Mouse (Mus musculus): ENCODE results near the gene Pald1.
A peak's percentile ranks its signal among the peaks of the same experiment; 100 is the strongest.

Pald1 gene

DNA sequence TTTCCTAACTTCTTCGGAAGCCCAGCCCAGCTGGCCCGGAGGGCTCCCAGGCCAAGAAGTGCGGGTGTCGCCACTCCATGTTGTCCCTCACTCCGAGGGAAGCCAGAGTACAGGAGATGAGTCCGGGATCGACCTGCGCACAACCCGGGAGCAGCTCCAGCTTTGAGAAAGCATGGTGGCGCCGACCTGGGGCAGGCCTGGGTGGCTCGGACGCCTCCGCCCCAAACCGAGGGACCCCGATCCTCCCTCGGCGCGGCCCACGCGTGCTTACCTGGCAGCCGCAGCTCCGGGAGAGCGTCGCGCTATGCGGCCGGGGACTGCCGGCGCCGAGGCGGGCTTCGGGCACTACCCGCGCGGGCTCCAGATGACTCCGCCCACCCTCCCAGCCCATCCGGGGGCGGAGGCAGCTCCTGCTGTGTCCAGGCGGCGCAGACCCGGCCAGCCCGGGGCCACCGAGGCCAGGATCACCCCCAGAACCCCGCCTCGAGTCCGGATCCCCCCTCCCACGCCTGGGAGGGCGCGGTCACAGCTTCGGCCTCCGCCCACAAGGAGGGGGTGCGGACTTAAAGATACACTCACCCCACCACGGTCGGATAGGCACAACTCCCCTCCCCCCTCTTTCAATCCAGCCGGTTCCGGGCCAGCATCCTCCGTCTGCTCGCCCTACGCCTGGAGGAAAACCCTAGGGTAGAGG lies at the start of gene Pald1:
TSS of gene Pald1 (minus strand) at position 510 of the 694 bp plus-strand sequence.
- DNase-seq = peak; percentile 74 to 75

DNA sequence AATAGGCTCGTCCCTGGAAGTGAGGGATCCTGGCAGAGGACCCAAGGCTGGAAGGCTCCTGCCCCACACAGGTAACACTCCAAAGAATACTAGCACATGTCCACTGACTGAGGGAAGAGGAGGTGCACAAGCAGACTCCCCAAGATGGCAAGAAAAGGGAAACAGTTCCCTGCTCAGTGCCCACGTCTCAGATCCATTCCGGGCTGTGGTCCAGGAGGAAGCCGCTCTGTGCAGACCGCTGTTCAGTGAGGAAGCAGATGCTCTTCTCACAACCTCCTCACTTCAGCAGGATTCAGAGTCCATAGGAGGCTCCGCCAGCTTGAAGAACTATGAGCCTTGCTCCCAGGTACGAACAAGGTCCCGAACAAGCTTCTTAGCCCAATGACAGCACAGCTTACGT lies 48.0 kb upstream of the Pald1 start:
- no peak for DNase-seq

DNA sequence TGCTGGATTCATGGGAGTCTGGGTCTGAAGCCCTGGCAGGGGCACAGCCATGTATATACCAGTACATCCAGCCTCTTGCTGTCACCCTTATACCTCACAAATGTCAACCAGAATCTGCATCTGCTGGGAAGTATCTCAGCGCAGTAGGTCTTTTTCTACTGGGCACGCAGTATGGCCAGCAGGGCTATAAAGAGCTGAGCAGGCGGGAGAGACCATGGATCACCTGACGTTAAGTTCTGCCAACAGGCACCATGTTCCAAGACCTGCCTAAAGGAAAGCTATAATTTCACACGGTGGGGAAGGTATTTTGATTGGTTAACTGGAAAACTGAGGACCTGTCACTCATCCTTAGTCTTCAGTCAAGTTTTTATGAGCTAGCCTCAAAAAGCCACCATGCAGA lies 45.7 kb upstream of the Pald1 start:
- no peak for DNase-seq

DNA sequence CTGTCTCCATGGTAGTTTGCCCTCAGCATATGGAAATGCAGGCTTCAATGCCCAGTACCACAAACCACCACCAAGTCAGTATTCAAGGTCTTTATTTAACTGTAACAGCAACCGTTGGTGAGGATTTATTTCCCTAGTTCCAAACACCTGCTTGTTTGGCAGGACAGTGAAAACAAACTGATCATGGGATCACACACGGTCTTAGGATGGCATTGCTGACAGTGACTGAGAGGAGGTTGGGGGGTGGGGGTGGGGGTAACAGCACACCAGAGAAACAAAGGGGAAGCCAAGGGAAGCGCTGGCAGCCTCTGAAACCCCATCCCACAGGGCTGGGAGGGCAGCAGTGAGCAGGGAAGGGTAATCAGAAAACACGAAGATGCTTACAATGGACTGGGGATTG lies 45.1 kb upstream of the Pald1 start:
- no peak for DNase-seq

DNA sequence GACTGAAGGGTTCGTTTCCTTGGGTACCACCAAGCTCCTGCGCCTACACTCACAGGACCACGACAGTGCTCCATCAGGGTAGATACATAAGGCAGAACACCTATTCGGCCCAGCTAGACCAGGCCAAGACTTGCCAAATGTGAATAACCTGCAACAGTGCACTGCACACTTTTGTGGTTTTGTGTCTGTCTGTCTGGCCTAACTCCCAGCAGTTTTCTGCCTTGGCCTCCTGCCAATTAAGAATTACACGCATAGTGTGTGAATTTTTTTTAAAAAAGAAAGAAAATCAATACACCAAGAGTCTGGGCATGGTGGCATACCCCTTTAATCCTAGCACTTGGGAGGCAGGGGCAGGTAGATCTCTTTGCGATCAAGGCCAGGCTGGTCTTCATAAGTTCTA lies 44.6 kb upstream of the Pald1 start:
- DNase-seq = no peak

DNA sequence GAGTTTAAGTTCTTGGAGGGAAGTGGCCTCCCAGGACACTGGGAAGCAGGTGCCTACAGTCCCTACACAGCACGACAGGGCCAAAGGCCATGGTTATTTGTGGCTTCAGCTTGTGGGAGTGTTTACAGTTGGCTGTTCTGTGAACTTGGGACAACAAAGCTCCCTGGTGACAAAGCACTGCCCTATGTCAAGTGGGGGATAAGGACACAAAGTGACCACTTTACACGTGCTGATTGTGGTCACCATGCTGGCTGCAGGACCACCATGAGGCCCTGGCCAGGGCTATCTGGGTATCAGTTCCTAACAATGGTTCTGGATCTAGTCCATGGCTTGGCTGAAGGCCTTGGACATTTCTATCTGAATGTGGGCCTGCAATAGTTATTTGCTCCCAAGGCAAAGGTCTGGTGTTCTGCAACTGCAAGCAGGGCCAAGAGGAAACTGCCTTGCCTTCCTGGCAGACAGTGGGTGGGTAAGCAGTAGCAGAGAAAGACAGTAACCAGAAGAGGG lies 43.0 kb upstream of the Pald1 start:
- DNase-seq = no peak

DNA sequence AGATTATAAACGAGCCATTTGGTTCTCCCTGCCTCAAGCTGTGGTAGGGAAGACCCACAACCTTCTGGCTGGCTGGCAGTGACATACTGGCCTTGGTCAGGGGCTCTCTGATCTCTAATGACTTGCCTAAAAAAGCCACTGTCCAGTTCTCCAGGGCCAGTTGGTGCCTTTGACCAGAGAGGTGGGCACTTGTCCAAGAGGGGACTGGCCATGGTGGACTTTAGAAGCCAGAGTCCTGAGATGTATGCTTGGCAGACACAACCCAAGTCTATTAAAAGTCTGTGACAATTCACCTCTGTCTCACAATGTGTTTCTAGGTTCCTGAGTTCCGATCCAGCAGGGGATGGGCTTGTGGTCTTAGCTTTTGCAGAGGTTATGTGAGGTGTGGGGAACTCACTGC lies 41.7 kb upstream of the Pald1 start:
- DNase-seq = no peak

DNA sequence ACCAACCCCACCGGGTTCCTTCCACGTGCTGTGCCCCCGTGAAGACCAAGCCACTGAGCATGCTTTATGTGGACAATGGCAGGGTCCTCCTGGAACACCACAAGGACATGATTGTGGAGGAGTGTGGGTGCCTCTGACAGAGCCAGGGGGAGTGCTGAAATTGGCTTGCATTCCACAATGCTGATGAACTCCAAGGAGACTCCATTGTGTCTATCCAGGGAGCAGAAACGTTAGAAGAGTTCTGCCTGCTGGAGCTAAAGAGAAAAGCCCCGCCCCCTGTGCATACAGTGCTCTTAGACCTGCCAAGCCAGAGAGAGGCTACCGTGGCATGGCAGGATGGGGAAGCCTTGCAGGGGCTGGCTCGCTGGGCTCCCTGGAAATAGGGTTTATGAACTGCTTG lies 41.2 kb upstream of the Pald1 start:
- no peak for DNase-seq

DNA sequence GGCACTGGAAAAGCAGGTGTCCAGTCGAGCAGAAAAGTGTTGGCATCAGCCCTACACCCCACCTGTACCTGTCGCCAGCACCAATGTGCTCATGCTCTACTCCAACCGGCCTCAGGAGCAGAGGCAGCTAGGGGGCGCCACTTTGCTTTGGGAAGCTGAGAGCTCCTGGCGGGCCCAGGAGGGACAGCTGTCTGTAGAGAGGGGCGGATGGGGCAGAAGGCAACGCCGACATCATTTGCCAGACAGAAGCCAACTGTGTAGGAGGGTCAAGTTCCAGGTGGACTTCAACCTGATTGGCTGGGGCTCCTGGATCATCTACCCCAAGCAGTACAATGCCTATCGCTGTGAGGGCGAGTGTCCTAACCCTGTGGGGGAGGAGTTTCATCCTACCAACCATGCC lies 40.0 kb upstream of the Pald1 start:
- peak in 1 of 2 experiments; percentile 78 for DNase-seq

DNA sequence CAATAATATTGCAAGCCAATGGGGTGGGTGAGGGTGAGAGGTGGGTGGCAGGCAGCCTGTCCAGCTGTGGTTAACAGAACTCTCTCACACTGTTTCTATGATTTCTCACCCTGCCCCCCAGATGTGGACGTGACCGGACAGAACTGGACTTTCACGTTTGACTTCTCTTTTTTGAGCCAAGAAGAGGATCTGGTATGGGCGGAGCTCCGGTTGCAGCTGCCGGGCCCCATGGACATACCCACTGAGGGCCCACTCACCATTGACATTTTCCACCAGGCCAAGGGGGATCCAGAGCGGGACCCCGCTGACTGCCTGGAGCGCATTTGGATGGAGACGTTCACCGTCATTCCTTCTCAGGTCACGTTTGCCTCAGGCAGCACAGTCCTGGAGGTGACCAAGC lies 39.5 kb upstream of the Pald1 start:
- DNase-seq = no peak

DNA sequence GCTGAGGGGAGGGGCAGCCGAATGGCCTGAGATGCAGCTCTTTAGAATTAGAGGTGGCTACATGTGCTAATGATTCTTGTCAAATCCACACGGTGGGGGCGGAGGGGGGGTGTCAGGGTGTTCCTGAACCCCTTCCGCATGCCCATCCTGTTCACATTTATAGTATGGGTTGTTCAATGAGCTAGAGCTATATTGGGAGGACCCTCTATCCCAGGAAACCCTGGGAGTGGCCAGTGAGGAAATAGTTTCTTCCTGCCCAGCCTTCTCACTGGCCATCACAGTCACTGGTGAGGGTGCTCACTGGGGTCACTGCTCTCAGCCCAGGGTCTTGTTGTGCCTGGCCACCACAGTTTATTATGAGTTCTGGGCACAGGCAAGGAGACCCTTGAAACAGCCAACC lies 36.7 kb upstream of the Pald1 start:
- no peak for DNase-seq

DNA sequence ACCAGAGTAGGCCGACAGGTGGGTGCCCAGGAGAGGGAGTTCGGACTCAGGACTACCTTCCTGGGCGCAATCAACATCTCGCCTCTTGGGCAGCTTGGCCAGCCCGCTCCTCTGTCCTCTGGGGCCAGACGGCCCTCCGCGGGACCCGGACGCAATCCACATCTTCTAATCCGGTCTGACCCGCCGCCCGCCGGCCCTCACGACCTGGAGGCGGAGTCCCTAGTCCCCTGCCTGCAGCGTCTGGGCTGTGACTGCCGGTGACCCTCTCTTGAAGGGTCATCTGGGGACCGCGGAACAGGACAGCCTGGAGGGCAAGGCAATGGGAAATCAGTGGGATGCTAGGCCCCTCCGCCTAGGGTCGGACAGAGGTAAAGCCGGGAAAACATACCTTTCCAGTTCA lies 35.8 kb upstream of the Pald1 start:
- no peak for DNase-seq

DNA sequence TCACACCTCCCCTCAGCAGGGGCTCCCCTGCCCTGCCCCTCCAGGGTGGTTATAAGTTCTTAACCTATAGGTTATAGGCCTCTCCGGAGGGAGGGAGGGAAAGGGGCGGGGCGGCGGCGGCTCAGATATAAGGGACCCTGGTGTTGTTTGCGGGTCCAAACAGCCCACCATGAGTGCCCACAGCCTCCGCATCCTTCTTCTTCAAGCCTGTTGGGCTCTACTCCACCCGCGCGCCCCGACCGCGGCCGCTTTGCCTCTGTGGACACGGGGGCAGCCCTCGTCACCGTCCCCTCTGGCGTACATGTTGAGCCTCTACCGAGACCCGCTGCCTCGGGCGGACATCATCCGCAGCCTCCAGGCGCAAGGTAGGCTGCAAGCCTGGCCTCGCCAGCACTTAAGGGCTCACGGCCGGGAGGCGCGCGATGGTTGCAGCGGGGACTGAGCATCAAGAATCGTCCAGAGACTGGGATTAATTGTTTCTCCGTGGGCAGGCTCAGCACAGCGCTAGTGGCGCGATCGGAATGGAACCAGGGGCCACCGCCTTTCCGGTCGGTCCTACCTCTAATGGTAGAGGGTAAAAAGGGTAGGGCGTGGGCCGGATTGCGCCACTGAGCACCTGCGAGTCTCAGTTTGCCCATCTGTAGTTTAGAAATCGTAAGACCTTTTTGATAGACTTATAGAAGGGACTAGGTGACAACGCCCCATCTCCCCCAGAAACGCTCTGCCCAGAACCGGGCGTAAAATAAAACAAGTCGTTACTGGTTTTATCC lies 35.0 kb upstream of the Pald1 start:
- DNase-seq = peak; percentile 35 to 40

DNA sequence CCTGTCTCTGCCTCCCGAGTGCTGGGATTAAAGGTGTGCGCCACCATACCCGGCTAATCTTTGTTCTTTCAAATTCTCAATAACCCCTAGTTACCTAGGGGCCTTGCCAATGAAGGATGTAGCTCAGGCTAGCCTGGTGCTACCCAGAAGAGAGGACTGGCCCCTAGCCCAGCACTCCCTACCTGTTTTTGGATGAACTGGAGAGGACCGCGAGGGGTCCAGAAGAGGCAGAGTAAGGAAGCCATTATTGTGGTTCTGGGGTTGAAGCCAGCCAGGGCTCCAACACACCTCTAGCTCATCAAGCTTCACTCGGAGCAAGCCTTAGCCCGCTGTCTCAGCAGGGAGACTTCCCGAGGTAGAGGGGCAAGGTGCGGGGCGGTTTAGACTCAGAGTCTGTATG lies 34.3 kb upstream of the Pald1 start, which contains the start of gene Nodal:
TSS of gene Nodal (plus strand) at position 301 of the 400 bp plus-strand sequence.
- no peak for DNase-seq

DNA sequence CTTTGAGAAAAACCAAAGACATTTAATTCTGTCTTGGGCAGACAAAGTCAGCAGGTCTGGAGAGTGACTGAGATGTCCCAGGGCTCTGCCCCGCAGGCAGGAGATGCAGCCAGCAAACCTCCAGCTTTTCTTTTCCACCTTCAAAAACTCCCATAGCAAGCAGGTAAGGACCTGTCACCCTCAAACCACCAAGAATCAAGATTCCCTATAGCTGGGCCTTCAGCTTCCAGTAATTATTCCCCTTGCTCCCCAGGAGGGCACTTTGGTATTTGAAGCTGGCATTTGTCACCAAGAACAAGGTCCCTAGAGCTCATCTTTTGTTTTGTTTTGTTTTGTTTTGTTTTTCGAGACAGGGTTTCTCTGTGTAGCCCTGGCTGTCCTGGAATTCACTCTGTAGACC lies 33.7 kb upstream of the Pald1 start:
- DNase-seq = no peak

DNA sequence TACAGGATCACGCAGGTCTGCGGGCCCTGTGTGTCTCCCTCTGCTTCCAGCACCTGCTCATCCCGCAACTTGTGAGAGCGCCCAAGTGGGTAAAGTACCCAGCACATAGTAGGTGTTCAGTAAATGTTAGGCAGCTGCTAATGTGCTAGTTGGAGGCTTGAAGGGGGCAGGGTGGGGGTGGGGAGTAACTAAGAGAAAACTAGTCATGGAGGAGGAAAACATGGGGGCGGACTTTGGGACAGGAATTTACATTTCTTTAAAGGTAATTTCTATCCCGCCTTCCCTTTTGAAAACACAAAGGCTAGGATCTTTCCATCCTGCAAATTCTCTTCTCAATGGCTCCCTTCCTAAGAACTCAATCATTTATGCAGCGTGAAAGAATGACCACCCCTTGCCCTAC lies 33.2 kb upstream of the Pald1 start:
- DNase-seq = no peak

DNA sequence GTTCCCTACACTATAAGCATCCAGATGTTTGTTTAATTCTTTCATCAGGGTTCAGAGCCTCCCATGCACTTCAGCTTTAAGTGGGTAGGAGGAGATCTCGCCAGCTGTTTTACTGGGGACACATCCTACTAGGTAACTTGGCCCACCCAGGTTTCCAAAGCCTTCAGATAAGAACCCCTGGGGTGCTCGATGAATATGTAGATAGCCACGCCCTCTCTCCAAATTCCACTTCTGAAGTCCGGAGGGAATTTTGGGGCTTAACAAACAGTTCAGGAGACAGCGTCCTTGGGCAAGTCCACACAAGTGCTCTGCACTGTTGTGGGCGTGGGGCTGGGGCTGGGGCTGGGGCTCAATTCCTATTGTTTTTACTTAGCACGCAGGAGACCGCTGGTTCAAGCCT lies 32.6 kb upstream of the Pald1 start:
- no peak for DNase-seq

DNA sequence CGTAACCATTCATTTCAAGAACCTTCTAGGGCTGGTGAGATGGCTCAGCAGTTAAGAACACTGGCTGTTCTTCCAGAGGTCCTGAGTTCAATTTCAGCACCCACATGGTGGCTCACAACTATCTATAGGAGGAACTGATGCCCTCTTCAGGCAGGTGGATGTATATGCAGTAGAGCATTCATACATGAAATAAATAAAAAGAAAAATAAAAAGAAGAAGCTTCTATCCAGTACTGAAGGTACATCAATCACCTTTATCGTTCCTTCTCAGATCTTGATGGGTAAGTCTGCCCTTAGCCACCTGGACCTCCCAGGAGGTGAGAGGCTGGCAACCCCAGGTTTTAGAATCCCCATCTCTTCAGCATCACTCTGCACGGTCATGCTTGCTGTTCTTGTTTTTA lies 31.9 kb upstream of the Pald1 start:
- DNase-seq = no peak

DNA sequence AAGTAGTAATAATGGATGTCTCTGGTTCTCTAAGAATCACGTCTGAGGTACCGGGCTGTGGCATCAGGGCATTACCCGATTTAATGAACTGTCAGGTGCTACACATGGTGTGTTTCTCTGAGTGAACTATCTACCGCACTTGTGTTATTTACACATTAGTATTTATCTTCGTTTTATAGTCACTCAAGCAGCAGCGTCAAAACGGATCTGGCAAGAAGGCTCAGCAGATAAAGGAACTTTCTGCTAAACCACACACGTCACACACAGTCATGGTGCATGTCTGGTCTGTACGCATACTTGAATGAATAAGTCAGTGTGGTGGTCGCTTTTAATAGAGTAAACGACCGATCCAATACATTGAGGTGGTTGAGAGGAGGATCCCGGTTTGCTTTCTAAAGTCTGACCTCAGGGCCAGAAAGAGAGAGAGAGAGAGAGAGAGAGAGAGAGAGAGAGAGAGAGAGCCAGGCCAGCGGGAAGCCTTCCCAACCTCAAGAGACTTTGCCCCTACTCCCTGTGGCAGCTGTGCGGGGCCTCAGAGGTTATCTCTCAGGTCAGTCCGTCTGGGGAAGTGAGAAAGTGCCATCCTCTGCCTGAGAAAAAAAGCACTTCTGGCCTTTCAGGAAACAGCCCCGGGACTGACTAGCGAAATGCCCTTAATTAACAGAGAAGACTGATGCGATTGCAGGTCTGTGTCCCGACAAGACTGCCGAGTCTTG lies 29.7 kb upstream of the Pald1 start:
- no peak for DNase-seq

DNA sequence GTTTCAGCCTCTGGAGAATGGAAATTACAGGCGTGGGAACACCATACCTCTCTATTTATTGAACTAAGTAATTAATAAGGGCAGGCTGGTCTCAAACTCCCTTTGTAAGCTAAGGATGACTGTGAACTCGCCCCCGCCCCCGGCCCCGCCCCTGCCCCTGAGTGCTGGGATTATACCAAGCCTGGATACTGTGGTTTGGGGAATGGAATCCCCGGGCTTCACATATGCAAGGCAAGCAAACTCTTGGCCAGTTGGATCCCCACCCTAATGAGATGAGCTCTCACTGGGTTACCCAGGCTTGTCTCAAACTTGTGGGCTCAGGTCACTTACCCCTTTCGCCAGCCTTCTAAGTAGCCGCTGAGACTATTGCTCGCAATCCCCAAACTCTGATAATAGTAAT lies 26.9 kb upstream of the Pald1 start:
- DNase-seq = no peak

DNA sequence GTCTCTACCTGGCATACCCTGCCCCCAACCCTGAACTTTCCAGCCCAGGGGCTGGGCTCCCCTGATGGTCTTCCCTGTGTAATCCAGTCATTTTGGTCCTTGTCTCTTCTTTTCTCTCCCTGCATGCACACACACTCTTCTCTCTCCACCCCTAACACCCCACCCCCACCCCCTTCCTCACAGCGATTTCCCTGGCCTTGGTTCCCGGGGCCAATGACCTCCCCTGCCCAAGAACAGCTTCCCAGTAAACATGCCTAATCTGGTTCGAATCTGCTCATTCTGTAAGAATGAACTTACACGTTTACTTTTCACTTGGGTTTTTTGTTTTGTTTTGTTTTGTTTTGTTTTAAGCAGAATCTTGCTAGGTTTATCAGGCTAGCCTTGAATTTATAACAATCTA lies 26.4 kb upstream of the Pald1 start:
- DNase-seq = no peak

DNA sequence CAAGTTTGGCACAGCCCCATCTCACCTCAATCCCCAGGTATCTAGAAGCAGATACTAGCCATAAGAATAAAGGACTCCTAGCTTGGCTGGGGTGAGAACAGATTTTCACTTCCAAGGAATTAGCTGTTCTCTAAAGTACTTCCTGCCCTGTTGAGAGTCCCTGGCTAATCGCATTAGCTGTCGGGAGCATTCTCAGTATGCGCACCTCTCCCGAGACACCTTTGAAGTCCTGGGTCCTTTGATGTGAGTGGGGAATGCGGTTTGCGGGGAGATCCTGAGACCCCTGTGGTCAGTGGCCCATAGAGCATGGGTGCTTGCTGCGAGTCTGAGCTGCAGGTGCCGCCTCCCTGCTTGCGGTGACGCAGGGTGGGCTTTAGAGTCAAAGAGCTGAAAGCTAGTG lies 22.6 kb upstream of the Pald1 start:
- no peak for DNase-seq

DNA sequence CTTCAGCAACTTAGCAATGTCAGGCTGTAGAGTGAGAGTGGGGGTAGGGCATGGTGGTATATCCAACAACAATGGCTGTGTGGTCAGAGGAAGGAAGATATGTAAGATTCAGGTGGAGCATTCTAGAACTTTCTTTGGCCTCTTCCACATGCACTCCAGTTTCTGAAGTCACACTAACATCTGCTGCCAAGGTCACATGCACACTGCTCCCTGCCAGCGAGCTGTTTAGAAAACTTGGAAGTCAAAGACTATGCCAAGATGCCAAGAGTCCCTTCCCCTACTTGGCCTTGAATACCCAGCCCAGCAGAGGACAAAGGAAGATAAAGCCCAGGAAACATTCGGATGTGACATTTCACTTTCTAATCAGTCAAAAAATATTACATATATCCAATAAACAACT lies 19.6 kb upstream of the Pald1 start:
- no peak for DNase-seq

DNA sequence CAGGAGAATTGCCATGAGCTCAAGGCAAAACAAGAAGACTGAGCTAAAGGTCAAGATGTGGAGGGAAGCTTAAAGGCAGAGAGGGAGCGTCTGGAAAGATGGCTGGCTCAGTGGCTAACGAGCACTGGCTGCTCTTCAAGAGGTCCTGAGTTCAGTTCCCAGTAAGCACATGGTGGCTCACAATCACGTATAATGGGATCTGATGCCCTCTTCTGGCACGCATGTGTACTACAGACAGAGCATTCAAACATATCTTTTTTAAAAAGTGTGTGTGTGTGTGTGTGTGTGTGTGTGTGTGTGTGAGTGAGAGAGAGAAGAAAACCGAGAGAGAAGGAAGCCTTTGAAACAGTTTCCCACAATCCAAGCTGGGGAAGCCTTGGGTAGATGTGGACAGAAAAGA lies 19.1 kb upstream of the Pald1 start:
- peak in 1 of 2 experiments; percentile 43 for DNase-seq

Measured in cerebellum, postnatal 14 days (tissue).